Mouse (Mus musculus): ENCODE data around the gene Slc36a2. TPM values are rescaled to one million over a fixed set of nuclear protein-coding genes. Genes with fewer than 3 reads are reported as not detected.

Slc36a2 gene
- total RNA-seq, 2 experiments from 2014 or later, result 8.9 to 15.2 TPM

GRCm38 (mm10) chr11:55187777-55188176 lies 2.9 kb upstream of the Slc36a2 start:
- no peak for DNase-seq
- intact Hi-C loops (cut with DNase I), result no loop called here

GRCm38 (mm10) chr11:55187292-55187691 lies 2.4 kb upstream of the Slc36a2 start:
- peak in 1 of 2 experiments; percentile 31 for DNase-seq
- intact Hi-C loops (cut with DNase I), result no loop called here

GRCm38 (mm10) chr11:55184246-55184645 lies 631 bp downstream of the Slc36a2 start:
- intact Hi-C loops (cut with DNase I), result no loop called here
- no peak for DNase-seq

- intact Hi-C loops (cut with DNase I), result no loop called here
- no peak for DNase-seq
These were observed 1.8 kb downstream of the Slc36a2 start for GRCm38 (mm10) chr11:55183124-55183523.

- intact Hi-C loops (cut with DNase I), result no loop called here
- no peak for DNase-seq
These were observed 5.0 kb downstream of the Slc36a2 start for GRCm38 (mm10) chr11:55179856-55180255.

- intact Hi-C loops (cut with DNase I), result no loop called here
- no peak for DNase-seq
These were observed 6.0 kb downstream of the Slc36a2 start for GRCm38 (mm10) chr11:55178830-55179229.

GRCm38 (mm10) chr11:55170501-55170900 lies 14.4 kb downstream of the Slc36a2 start:
- DNase-seq, result no peak
- intact Hi-C loops (cut with DNase I), result no loop called here

- no peak for DNase-seq
- intact Hi-C loops (cut with DNase I), result no loop called here
These were observed 16.0 kb downstream of the Slc36a2 start for GRCm38 (mm10) chr11:55168914-55169313.

- intact Hi-C loops (cut with DNase I), result no loop called here
- DNase-seq, result no peak
These were observed 16.4 kb downstream of the Slc36a2 start for GRCm38 (mm10) chr11:55168504-55168903.

GRCm38 (mm10) chr11:55165748-55166147 lies 19.1 kb downstream of the Slc36a2 start:
- intact Hi-C loops (cut with DNase I), result no loop called here
- DNase-seq, result no peak

GRCm38 (mm10) chr11:55164723-55165122 lies 20.2 kb downstream of the Slc36a2 start:
- intact Hi-C loops (cut with DNase I), result loop anchor here (5.0 kb wide), 1 partner anchor 73 kb away; no protein-coding TSS in a partner anchor
- DNase-seq, result peak; percentile 26 to 61

GRCm38 (mm10) chr11:55162670-55163069 lies 22.2 kb downstream of the Slc36a2 start:
- peak; percentile 33 to 49 for DNase-seq
- intact Hi-C loops (cut with DNase I), result loop anchor here (5.0 kb wide), 1 partner anchor 75 kb away; no protein-coding TSS in a partner anchor

GRCm38 (mm10) chr11:55158785-55159359 lies 26.0 kb downstream of the Slc36a2 start:
- peak; percentile 76 to 90 for DNase-seq
- intact Hi-C loops (cut with DNase I), result loop anchor here (2.0 to 5.0 kb wide), 4 partner anchors 62 to 282 kb away; partner anchors contain the start of gene Gm2a

GRCm38 (mm10) chr11:55155070-55155421 lies 29.8 kb downstream of the Slc36a2 start:
- intact Hi-C loops (cut with DNase I), result loop anchor here (5.0 kb wide), 3 partner anchors 58 to 278 kb away; partner anchors contain the start of gene Gm2a
- DNase-seq, result no peak

- intact Hi-C loops (cut with DNase I), result loop anchor here (5.0 kb wide), 3 partner anchors 57 to 277 kb away; partner anchors contain the start of gene Gm2a
- no peak for DNase-seq
These were observed 30.3 kb downstream of the Slc36a2 start for GRCm38 (mm10) chr11:55154398-55155069.

GRCm38 (mm10) chr11:55151608-55152007 lies 33.3 kb downstream of the Slc36a2 start, which contains the start of gene Slc36a3:
Gene Slc36a3, minus strand, starts transcription at chr11:55151708.
- no peak for DNase-seq
- intact Hi-C loops (cut with DNase I), result no loop called here

GRCm38 (mm10) chr11:55148461-55148860 lies 36.4 kb downstream of the Slc36a2 start:
- DNase-seq, result no peak
- intact Hi-C loops (cut with DNase I), result no loop called here

GRCm38 (mm10) chr11:55147423-55147822 lies 37.5 kb downstream of the Slc36a2 start:
- no peak for DNase-seq
- intact Hi-C loops (cut with DNase I), result no loop called here

GRCm38 (mm10) chr11:55146855-55147254 lies 38.0 kb downstream of the Slc36a2 start:
- intact Hi-C loops (cut with DNase I), result no loop called here
- no peak for DNase-seq

- intact Hi-C loops (cut with DNase I), result no loop called here
These were observed 40.9 kb downstream of the Slc36a2 start for GRCm38 (mm10) chr11:55144011-55144410.

GRCm38 (mm10) chr11:55141502-55141901 lies 43.4 kb downstream of the Slc36a2 start:
- DNase-seq, result no peak
- intact Hi-C loops (cut with DNase I), result no loop called here

More at GRCm38 (mm10) chr11:55144011-55144410, 40.9 kb downstream of the Slc36a2 start:
- DNase-seq, result no peak

GRCm38 (mm10) chr11:55137646-55138045 lies 47.2 kb downstream of the Slc36a2 start:
- no peak for DNase-seq
- intact Hi-C loops (cut with DNase I), result no loop called here

All from heart, postnatal 14 days (tissue).